Mouse (Mus musculus): ENCODE results near the gene Apoa2.

Gene Apoa2

GRCm38 (mm10) chr1:171224857-171225256 lies at the start of gene Apoa2:
Gene Apoa2 (plus strand): TSS chr1:171225054.
- ChIA-PET CTCF (interaction anchor here in 2 of 4 experiments (0.5 to 1.6 kb wide), 3 partner anchors 9 to 38 kb away, joined by 3 read pairs; partner anchors contain the start of gene Fcer1g (in 1 of the 2)), POLR2A (interaction anchor here in 3 of 4 experiments (0.6 to 1.1 kb wide), 6 partner anchors 9 to 111 kb away, joined by 3 to 5 read pairs (median 3); partner anchors contain the start of genes B4galt3 (in 1 of the 3), Cfap126 (in 1 of the 3) and Ppox (in 1 of the 3))

- ChIA-PET CTCF (no interaction called here), POLR2A (interaction anchor here in 3 of 4 experiments (0.6 to 1.2 kb wide), 4 partner anchors 11 to 398 kb away, joined by 3 to 4 read pairs (median 3); no protein-coding TSS in a partner anchor)
These were observed 45.2 kb upstream of the Apoa2 start for GRCm38 (mm10) chr1:171179487-171180171.

- CTCF ChIA-PET: interaction anchor here in 2 of 4 experiments (0.5 to 0.9 kb wide), 3 partner anchors 24 to 281 kb away, joined by 3 to 10 read pairs (median 3); no protein-coding TSS in a partner anchor
- POLR2A ChIA-PET: interaction anchor here in 2 of 4 experiments (0.7 to 4.8 kb wide), 3 partner anchors 12 to 67 kb away, joined by 4 to 18 read pairs (median 10); partner anchors contain the start of genes Adamts4 (in 1 of the 2) and Pcp4l1 (in 1 of the 2)
These were observed 41.8 kb upstream of the Apoa2 start for GRCm38 (mm10) chr1:171183025-171183424.

GRCm38 (mm10) chr1:171183620-171184019 lies 41.2 kb upstream of the Apoa2 start:
- CTCF ChIA-PET: interaction anchor here in 2 of 4 experiments (0.5 to 0.9 kb wide), 3 partner anchors 24 to 282 kb away, joined by 3 to 10 read pairs (median 3); no protein-coding TSS in a partner anchor
- POLR2A ChIA-PET: interaction anchor here in 2 of 4 experiments (0.7 to 4.8 kb wide), 7 partner anchors 10 to 66 kb away, joined by 3 to 18 read pairs (median 3); partner anchors contain the start of genes Adamts4 (in 1 of the 2) and Pcp4l1 (in 1 of the 2)

DNA sequence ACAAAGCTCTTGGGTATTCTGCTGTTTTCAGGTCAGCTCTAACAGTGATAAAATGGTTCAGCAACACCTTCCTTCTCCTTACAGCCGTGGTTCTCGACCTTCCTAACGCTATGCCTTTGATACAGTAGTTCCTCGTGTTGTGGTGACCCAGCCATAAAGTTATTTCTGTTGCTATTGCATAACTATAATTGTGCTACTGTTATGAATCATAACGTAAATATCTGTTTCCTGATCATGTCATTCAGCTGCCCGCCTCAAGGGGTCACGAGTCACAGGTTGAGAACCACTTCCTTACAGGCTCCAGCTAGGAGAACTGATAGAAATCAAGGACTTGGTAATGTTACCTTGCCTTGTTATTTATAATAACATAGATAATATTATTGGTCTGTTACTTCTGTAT lies 40.5 kb upstream of the Apoa2 start:
- ChIA-PET CTCF (interaction anchor here in 2 of 4 experiments (0.6 to 1.4 kb wide), 4 partner anchors 11 to 54 kb away, joined by 3 to 5 read pairs (median 4); no protein-coding TSS in a partner anchor), POLR2A (interaction anchor here in 2 of 4 experiments (1.0 to 4.8 kb wide), 6 partner anchors 9 to 63 kb away, joined by 3 to 18 read pairs (median 3); partner anchors contain the start of gene Pcp4l1 (in 2 of the 2))

DNA sequence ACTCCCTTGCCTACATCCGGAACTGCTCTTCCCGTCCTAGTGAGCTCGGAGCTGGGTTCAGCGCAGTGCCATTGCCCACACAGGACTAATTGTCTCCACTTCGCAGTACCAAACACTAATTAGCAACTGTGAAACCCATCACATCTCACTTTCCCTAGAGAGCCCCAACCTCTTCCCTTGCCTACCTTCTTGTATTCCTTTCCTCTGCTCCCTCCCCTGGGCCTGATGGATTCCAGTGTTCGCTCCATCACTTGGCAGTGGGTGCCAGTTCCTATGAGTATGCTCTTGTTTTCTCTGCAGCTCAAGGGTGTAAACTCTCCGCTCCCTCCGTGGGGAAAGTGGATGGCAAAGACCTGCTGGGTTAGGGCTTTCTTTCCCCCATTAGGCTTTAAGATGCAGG lies 39.2 kb upstream of the Apoa2 start:
- POLR2A ChIA-PET: interaction anchor here in 2 of 4 experiments (0.6 to 4.8 kb wide), 3 partner anchors 10 to 60 kb away, joined by 3 to 18 read pairs (median 5); partner anchors contain the start of gene Pcp4l1 (in 2 of the 2)
- CTCF ChIA-PET: interaction anchor here in 1 of 4 experiments (1.4 kb wide), 1 partner anchor 53 kb away, joined by 4 read pairs; no protein-coding TSS in a partner anchor

- ChIA-PET CTCF (interaction anchor here in 1 of 4 experiments (1.7 to 2.2 kb wide), 2 partner anchors 20 to 77 kb away, joined by 3 to 5 read pairs; no protein-coding TSS in a partner anchor), POLR2A (interaction anchor here in 2 of 4 experiments (1.3 to 2.1 kb wide), 6 partner anchors 9 to 58 kb away, joined by 3 to 8 read pairs (median 5); partner anchors contain the start of gene Pcp4l1 (in 1 of the 2))
These were observed 36.8 kb upstream of the Apoa2 start for GRCm38 (mm10) chr1:171187851-171188700.

- ChIA-PET CTCF (interaction anchor here in 3 of 4 experiments (0.6 to 2.5 kb wide), 7 partner anchors 14 to 133 kb away, joined by 3 to 18 read pairs (median 3); partner anchors contain the start of gene Tomm40l (in 1 of the 3)), POLR2A (interaction anchor here (0.7 to 2.1 kb wide), 10 partner anchors 8 to 288 kb away, joined by 3 to 8 read pairs (median 4); partner anchors contain the start of genes Nr1i3 (in 1 of the 4) and Pcp4l1 (in 1 of the 4))
These were observed 35.8 kb upstream of the Apoa2 start for GRCm38 (mm10) chr1:171189046-171189445.

GRCm38 (mm10) chr1:171189476-171190114 lies 35.3 kb upstream of the Apoa2 start:
- POLR2A ChIA-PET: interaction anchor here (0.6 to 2.1 kb wide), 14 partner anchors 7 to 378 kb away, joined by 3 to 8 read pairs (median 4); partner anchors contain the start of genes Atf6 (in 1 of the 4), Nr1i3 (in 1 of the 4) and Pcp4l1 (in 1 of the 4)
- CTCF ChIA-PET: interaction anchor here in 3 of 4 experiments (0.6 to 2.5 kb wide), 10 partner anchors 15 to 138 kb away, joined by 3 to 18 read pairs (median 3); partner anchors contain the start of gene Tomm40l (in 1 of the 3)

- CTCF ChIA-PET: interaction anchor here (0.6 to 2.5 kb wide), 5 partner anchors 15 to 166 kb away, joined by 3 to 18 read pairs (median 4); partner anchors contain the start of gene Tomm40l (in 1 of the 4)
- POLR2A ChIA-PET: interaction anchor here in 2 of 4 experiments (0.7 to 1.9 kb wide), 4 partner anchors 12 to 40 kb away, joined by 3 to 5 read pairs (median 4); partner anchors contain the start of genes Mpz (in 1 of the 2) and Sdhc (in 1 of the 2)
These were observed 34.0 kb upstream of the Apoa2 start for GRCm38 (mm10) chr1:171190832-171191231.

DNA sequence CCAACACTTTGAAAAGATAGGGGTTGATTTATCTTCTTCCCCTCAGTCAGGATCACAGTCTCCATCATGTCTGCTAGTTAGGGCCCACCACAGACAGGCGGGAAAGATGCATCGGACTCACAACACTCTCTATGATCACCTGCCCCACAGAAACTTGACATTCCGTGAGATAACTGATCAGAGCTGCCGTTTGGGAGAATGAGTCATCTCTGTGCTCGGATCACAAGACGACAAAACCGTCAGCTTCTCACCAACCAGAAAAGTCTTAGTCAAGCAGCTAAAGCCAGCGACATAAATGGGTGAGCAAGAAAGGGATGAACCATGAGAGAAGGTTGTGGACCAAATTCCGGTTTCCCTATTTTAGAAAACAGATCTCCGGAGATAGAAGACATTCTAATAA lies 32.6 kb upstream of the Apoa2 start:
- CTCF ChIA-PET: interaction anchor here in 3 of 4 experiments (0.5 to 1.2 kb wide), 6 partner anchors 25 to 310 kb away, joined by 3 to 10 read pairs (median 4); no protein-coding TSS in a partner anchor
- POLR2A ChIA-PET: interaction anchor here in 2 of 4 experiments (1.1 to 1.4 kb wide), 2 partner anchors 13 to 17 kb away, joined by 3 read pairs; no protein-coding TSS in a partner anchor

DNA sequence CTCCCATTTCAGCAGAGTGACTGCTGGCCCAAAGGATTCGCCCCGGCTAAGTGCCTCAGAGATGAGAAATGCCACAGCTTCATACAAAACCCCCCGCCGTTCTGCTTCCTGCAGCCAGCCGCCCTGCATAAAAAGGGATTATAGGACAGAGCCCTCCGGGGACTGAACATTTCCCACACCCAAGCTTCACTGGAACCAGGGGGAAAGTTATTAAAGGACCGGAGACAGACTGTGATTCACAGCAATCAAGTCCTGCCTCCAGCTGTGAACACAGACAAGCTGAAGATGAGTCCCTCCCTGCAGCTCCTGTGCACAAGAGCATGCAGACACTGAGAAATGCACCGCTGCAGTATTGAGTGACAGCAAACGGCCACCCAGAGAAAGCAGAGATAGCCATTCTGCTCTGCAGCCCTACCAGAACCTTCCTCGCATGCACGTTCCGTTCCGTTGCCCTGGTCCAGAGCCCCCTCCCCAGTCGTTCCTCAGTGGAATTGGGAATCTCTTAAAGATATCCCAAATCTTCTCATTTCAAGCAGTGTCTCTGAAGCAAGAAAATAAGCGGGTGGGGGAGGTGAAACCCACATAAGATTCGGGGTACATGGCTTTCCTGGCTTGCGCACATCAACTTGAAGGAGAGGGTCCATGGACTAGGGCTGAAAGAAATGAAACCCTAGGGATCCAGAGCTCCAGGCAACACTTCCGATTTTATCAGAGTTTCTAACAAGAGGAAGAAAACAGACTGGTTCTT lies 31.6 kb upstream of the Apoa2 start:
- POLR2A ChIA-PET: interaction anchor here in 3 of 4 experiments (1.0 to 3.7 kb wide), 8 partner anchors 9 to 220 kb away, joined by 3 to 24 read pairs (median 3); partner anchors contain the start of genes Nr1i3 (in 1 of the 3) and Tomm40l (in 1 of the 3)

GRCm38 (mm10) chr1:171193911-171194830 lies 30.7 kb upstream of the Apoa2 start:
- ChIA-PET POLR2A (interaction anchor here in 3 of 4 experiments (0.6 to 3.7 kb wide), 14 partner anchors 9 to 219 kb away, joined by 3 to 24 read pairs (median 4); partner anchors contain the start of genes Nr1i3 (in 1 of the 3) and Tomm40l (in 1 of the 3)), CTCF (interaction anchor here (1.4 to 2.6 kb wide), 4 partner anchors 26 to 27 kb away, joined by 4 to 22 read pairs (median 8); partner anchors contain the start of gene Tomm40l (in 1 of the 4))

More for the DNA sequence above, 31.6 kb upstream of the Apoa2 start:
- CTCF ChIA-PET: interaction anchor here in 3 of 4 experiments (0.5 to 1.6 kb wide), 7 partner anchors 23 to 29 kb away, joined by 3 to 4 read pairs (median 3); no protein-coding TSS in a partner anchor

- ChIA-PET POLR2A (interaction anchor here (0.6 to 3.7 kb wide), 26 partner anchors 9 to 282 kb away, joined by 3 to 24 read pairs (median 4); partner anchors contain the start of genes B4galt3 (in 1 of the 4), Nr1i3 (in 1 of the 4), Ppox (in 1 of the 4) and Tomm40l (in 1 of the 4)), CTCF (interaction anchor here (0.6 to 2.6 kb wide), 9 partner anchors 13 to 76 kb away, joined by 3 to 22 read pairs (median 4); partner anchors contain the start of gene Tomm40l (in 1 of the 4))
These were observed 29.6 kb upstream of the Apoa2 start for GRCm38 (mm10) chr1:171195046-171195822.
